Mouse (Mus musculus) WW6 (cell line): Measurements from ENCODE around the gene Sik1.

Experiments
- DNase-seq: peaks from one replicate; pipeline ENCODE4 v3.0.0-alpha.2; 2013; ENCODE audit warnings: low read depth, low spot score

Sik1 gene

GRCm38 (mm10) chr17:31854770-31855596 is 621 bp downstream of the Sik1 start:
- no peak for DNase-seq

GRCm38 (mm10) chr17:31853448-31854188 is 2.0 kb downstream of the Sik1 start:
- DNase-seq = no peak

GRCm38 (mm10) chr17:31852782-31853447 is 2.7 kb downstream of the Sik1 start:
- DNase-seq = no peak

- no peak for DNase-seq
Measured at GRCm38 (mm10) chr17:31851816-31852476, 3.7 kb downstream of the Sik1 start.

- DNase-seq = no peak
Measured at GRCm38 (mm10) chr17:31850457-31850980, 5.1 kb downstream of the Sik1 start.

- no peak for DNase-seq
Measured at GRCm38 (mm10) chr17:31846970-31847369, 8.6 kb downstream of the Sik1 start.

- DNase-seq = no peak
Measured at GRCm38 (mm10) chr17:31846352-31846751, 9.3 kb downstream of the Sik1 start.

GRCm38 (mm10) chr17:31843891-31844290 is 11.7 kb downstream of the Sik1 start:
- DNase-seq = no peak

GRCm38 (mm10) chr17:31842930-31843822 is 12.4 kb downstream of the Sik1 start:
- no peak for DNase-seq

GRCm38 (mm10) chr17:31841842-31842611 is 13.6 kb downstream of the Sik1 start:
- no peak for DNase-seq

- no peak for DNase-seq
Measured at GRCm38 (mm10) chr17:31841453-31841841, 14.2 kb downstream of the Sik1 start.

GRCm38 (mm10) chr17:31840423-31841003 is 15.1 kb downstream of the Sik1 start:
- no peak for DNase-seq

GRCm38 (mm10) chr17:31836772-31837171 is 18.8 kb downstream of the Sik1 start:
- no peak for DNase-seq

GRCm38 (mm10) chr17:31836264-31836607 is 19.4 kb downstream of the Sik1 start:
- no peak for DNase-seq

GRCm38 (mm10) chr17:31835528-31836263 is 19.9 kb downstream of the Sik1 start:
- DNase-seq = no peak

GRCm38 (mm10) chr17:31834320-31835065 is 21.1 kb downstream of the Sik1 start:
- DNase-seq = no peak

GRCm38 (mm10) chr17:31833752-31834151 is 21.9 kb downstream of the Sik1 start:
- no peak for DNase-seq

GRCm38 (mm10) chr17:31832577-31832964 is 23.0 kb downstream of the Sik1 start:
- DNase-seq = no peak
